Comparison of ENCODE assay signal across 12 mouse cellular contexts in the genomic region with DNA sequence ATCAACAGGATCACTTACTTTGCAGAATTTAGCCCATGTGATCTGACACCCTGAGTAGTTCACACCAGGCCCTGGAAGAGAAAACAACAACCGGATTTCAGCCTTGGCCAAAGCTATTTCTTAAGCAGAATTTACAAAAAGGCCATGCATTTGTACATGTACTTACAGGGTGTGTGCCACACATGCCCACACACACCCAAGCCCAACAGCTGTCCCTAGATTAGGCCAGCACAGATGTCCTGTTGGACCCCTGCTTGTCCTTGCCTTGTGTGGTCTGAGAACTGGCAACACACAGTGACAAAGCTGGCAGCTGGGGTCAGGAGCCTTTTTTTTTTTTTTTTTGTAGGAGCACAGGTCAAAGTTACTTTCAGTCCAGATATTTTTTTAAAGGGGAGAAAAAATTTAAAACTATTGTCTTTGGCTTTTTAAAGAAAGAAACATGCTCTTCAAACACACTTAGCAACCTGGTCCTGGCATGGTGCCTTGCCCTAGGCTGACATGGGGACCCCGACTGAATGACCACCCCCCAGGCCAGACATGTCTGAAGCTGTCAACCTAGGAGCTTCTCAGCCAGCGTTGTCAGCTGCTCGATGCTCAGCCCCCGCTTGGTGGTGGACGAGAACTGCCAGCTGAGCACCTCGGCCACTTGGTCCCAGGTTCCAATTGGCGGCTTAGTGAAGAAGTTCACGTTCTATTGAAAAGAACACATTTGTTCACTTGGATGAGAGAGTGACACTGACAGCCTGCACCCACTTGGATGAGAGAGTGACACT. TPM values are rescaled to one million over a fixed set of nuclear protein-coding genes. Genes with fewer than 3 reads are reported as not detected.
DNase-seq lines count a peak whose midpoint lies in the region; ATAC-seq and TF ChIP-seq lines count a peak whose summit lies in the region.
"Had no signal": no experiment of that assay in that cellular context is flagged by ENCODE, and none has a peak within 500 bp of the region (broad histone marks: within the 10 kb centered on the region; RNA-seq: fewer than 3 reads in every experiment).

No protein-coding gene starts in this region.

- H3K9ac ChIP-seq in embryonic facial prominence, embryonic 14.5 days (ENCODE audit: low read depth, low read length): no peak overlapping the region
- H3K9ac ChIP-seq in heart, embryonic 15.5 days: no peak overlapping the region
- H3K9ac ChIP-seq in midbrain, postnatal 0 days (replicated peaks; ENCODE audit: low read length, poor library complexity, severe bottlenecking): no peak overlapping the region
- no peak overlapping the region for H3K9ac ChIP-seq in midbrain, embryonic 15.5 days
- H3K9ac ChIP-seq: forebrain, embryonic 13.5 days; hindbrain, embryonic 15.5 days; kidney, embryonic 15.5 days; neural tube, embryonic 13.5 days had no signal

- H3K9me3 ChIP-seq in embryonic facial prominence, embryonic 14.5 days (ENCODE audit: control insufficient read depth, low read length): no peaks in the 10 kb centered on the region
- no peaks in the 10 kb centered on the region for H3K9me3 ChIP-seq in embryonic facial prominence, embryonic 10.5 days
- H3K9me3 ChIP-seq in heart, embryonic 15.5 days (replicated peaks): no peaks in the 10 kb centered on the region
- no peaks in the 10 kb centered on the region for H3K9me3 ChIP-seq in midbrain, postnatal 0 days (ENCODE audit: low read length)
- no peaks in the 10 kb centered on the region for H3K9me3 ChIP-seq in midbrain, embryonic 15.5 days
- H3K9me3 ChIP-seq: forebrain, embryonic 13.5 days; hindbrain, embryonic 15.5 days; kidney, embryonic 15.5 days; neural tube, embryonic 13.5 days had no signal

- ATAC-seq in embryonic facial prominence, embryonic 14.5 days (ENCODE audit: low read depth): peak; percentile 38; the same call in 1 of the 2 replicates
- ATAC-seq in heart, embryonic 15.5 days (replicated peaks; ENCODE audit: insufficient number of reproducible peaks, insufficient read depth, low FRiP score, low read depth): no peak
- ATAC-seq in midbrain, postnatal 0 days (ENCODE audit: low FRiP score): no peak
- ATAC-seq in midbrain, embryonic 15.5 days (replicated peaks): no peak
- no peak for ATAC-seq in erythroid progenitor cell, adult 5-6 weeks (replicated peaks; ENCODE audit: low FRiP score, poor library complexity, severe bottlenecking)

- peak; percentile 25 for DNase-seq in embryonic facial prominence, embryonic 14.5 days (ENCODE audit: low spot score)
- DNase-seq in embryonic facial prominence, embryonic 10.5 days (ENCODE audit: low spot score): no peak
- no peak for DNase-seq in heart, adult 8-10 months (ENCODE audit: low spot score)
- DNase-seq in midbrain, postnatal 0 days (ENCODE audit: low spot score): peak; percentile 44

- 70% methylated on average over 9 of the region's 9 CpGs for WGBS in embryonic facial prominence, embryonic 14.5 days
- 81% methylated on average over 9 of the region's 9 CpGs for whole genome bisulfite sequencing in embryonic facial prominence, embryonic 10.5 days
- 74% methylated on average over 9 of the region's 9 CpGs for WGBS in heart, embryonic 15.5 days
- 71% methylated on average over 9 of the region's 9 CpGs for WGBS in midbrain, postnatal 0 days
- 75% methylated on average over 9 of the region's 9 CpGs for WGBS in midbrain, embryonic 15.5 days

- TF ChIP-seq CTCF in midbrain, postnatal 0 days (IDR thresholded peaks at IDR 0.05): no peak

- no peak overlapping the region for H3K4me3 ChIP-seq in embryonic facial prominence, embryonic 14.5 days (ENCODE audit: low read depth, low read length)
- no peak overlapping the region for H3K4me3 ChIP-seq in embryonic facial prominence, embryonic 10.5 days
- H3K4me3 ChIP-seq in heart, embryonic 15.5 days: no peak overlapping the region
- H3K4me3 ChIP-seq in midbrain, postnatal 0 days (ENCODE audit: low read depth, low read length): no peak overlapping the region
- no peak overlapping the region for H3K4me3 ChIP-seq in midbrain, embryonic 15.5 days
- H3K4me3 ChIP-seq: forebrain, embryonic 13.5 days; hindbrain, embryonic 15.5 days; kidney, embryonic 15.5 days; neural tube, embryonic 13.5 days had no signal

- no peak overlapping the region for H3K4me2 ChIP-seq in embryonic facial prominence, embryonic 14.5 days (ENCODE audit: low read depth, low read length)
- peak overlapping the region; percentile 31; the same call in 1 of the 2 replicates for H3K4me2 ChIP-seq in heart, embryonic 15.5 days
- H3K4me2 ChIP-seq in midbrain, postnatal 0 days (ENCODE audit: low read depth, low read length, poor library complexity, severe bottlenecking): no peak overlapping the region
- no peak overlapping the region for H3K4me2 ChIP-seq in midbrain, embryonic 15.5 days
- H3K4me2 ChIP-seq: forebrain, embryonic 13.5 days; hindbrain, embryonic 15.5 days; midbrain, embryonic 11.5 days; neural tube, embryonic 13.5 days had no signal

- H3K27me3 ChIP-seq in embryonic facial prominence, embryonic 14.5 days (replicated peaks; ENCODE audit: control insufficient read depth, insufficient read depth, low read length): no peaks in the 10 kb centered on the region
- peaks cover 6% of the 10 kb centered on the region; the same call in 1 of the 2 replicates for H3K27me3 ChIP-seq in embryonic facial prominence, embryonic 10.5 days (replicated peaks; ENCODE audit: low read depth, poor library complexity, severe bottlenecking)
- no peaks in the 10 kb centered on the region for H3K27me3 ChIP-seq in heart, embryonic 15.5 days
- no peaks in the 10 kb centered on the region for H3K27me3 ChIP-seq in midbrain, postnatal 0 days (ENCODE audit: insufficient read depth, low read length)
- H3K27me3 ChIP-seq in midbrain, embryonic 15.5 days (replicated peaks): no peaks in the 10 kb centered on the region
- H3K27me3 ChIP-seq: forebrain, embryonic 13.5 days; hindbrain, embryonic 15.5 days; kidney, embryonic 15.5 days; neural tube, embryonic 13.5 days had no signal

- H3K27ac ChIP-seq in embryonic facial prominence, embryonic 14.5 days (replicated peaks; ENCODE audit: low read depth, low read length): no peak overlapping the region
- H3K27ac ChIP-seq in embryonic facial prominence, embryonic 10.5 days (replicated peaks): no peak overlapping the region
- H3K27ac ChIP-seq in heart, embryonic 15.5 days: no peak overlapping the region
- H3K27ac ChIP-seq in midbrain, postnatal 0 days (ENCODE audit: low read depth, low read length): no peak overlapping the region
- no peak overlapping the region for H3K27ac ChIP-seq in midbrain, embryonic 15.5 days
- H3K27ac ChIP-seq: forebrain, embryonic 13.5 days; hindbrain, embryonic 15.5 days; kidney, embryonic 15.5 days; neural tube, embryonic 13.5 days had no signal

- H3K4me1 ChIP-seq in embryonic facial prominence, embryonic 14.5 days (ENCODE audit: control insufficient read depth, insufficient read depth, low read length): no peaks in the 10 kb centered on the region
- peaks cover 10% of the 10 kb centered on the region for H3K4me1 ChIP-seq in embryonic facial prominence, embryonic 10.5 days
- H3K4me1 ChIP-seq in heart, embryonic 15.5 days (replicated peaks): peaks cover 29% of the 10 kb centered on the region
- H3K4me1 ChIP-seq in midbrain, postnatal 0 days (ENCODE audit: insufficient read depth, low read length): no peaks in the 10 kb centered on the region
- peaks cover 7% of the 10 kb centered on the region; the same call in 1 of the 2 replicates for H3K4me1 ChIP-seq in midbrain, embryonic 15.5 days

- peaks cover 62% of the 10 kb centered on the region for H3K36me3 ChIP-seq in embryonic facial prominence, embryonic 14.5 days (ENCODE audit: control insufficient read depth, insufficient read depth, low read length)
- no peaks in the 10 kb centered on the region; the same call in 1 of the 2 replicates for H3K36me3 ChIP-seq in embryonic facial prominence, embryonic 10.5 days (replicated peaks)
- peaks cover 41% of the 10 kb centered on the region for H3K36me3 ChIP-seq in heart, embryonic 15.5 days
- peaks cover 29% of the 10 kb centered on the region; the same call in 1 of the 2 replicates for H3K36me3 ChIP-seq in midbrain, postnatal 0 days (ENCODE audit: insufficient read depth, low read length)
- H3K36me3 ChIP-seq in midbrain, embryonic 15.5 days (replicated peaks): peaks cover 3% of the 10 kb centered on the region; the same call in 1 of the 2 replicates

RNA-seq across cellular contexts. Expression of gene Stat5a, which starts 35.2 kb away (rescaled TPM):
- 8.2 and 9.2 TPM in 2 replicates for polyA plus RNA-seq in embryonic facial prominence, embryonic 14.5 days (2014; fragmentation: Nextera tagmentation; extraction: Ambion mirVana)
- 1.7 and 1.9 TPM in 2 replicates for polyA plus RNA-seq in embryonic facial prominence, embryonic 10.5 days (2016; fragmentation: Nextera tagmentation; extraction: Ambion mirVana)
- polyA plus RNA-seq in heart, embryonic 15.5 days (2015; fragmentation: Nextera tagmentation; extraction: Ambion mirVana): 6.1 and 11.9 TPM in 2 replicates
- total RNA-seq in heart, adult 8-10 months (2022): 10 to 100 TPM; 16.5 to 26.5 (median 21.6) TPM
- 5.1 and 8.5 TPM in 2 replicates for total RNA-seq in midbrain, postnatal 0 days (2014; rRNA removed)
- 4.0 TPM in 2 replicates for polyA plus RNA-seq in midbrain, postnatal 0 days (2015; fragmentation: Nextera tagmentation; extraction: Ambion mirVana)
- polyA plus RNA-seq in midbrain, embryonic 15.5 days (2015; fragmentation: Nextera tagmentation; extraction: Ambion mirVana): 1.7 and 2.3 TPM in 2 replicates
- 3.2 and 7.5 TPM in 2 replicates for total RNA-seq in erythroid progenitor cell, adult 5-6 weeks (2015; ENCODE audit: low replicate concordance)
- 5.3 and 5.4 TPM in 2 replicates for total RNA-seq in erythroid progenitor cell, adult 5-6 weeks (2017; ENCODE audit: low replicate concordance)

RNA-seq across cellular contexts. Expression of gene Stat5b, which starts 43.8 kb away (rescaled TPM):
- 24.5 and 27.6 TPM in 2 replicates for polyA plus RNA-seq in embryonic facial prominence, embryonic 14.5 days (2014; fragmentation: Nextera tagmentation; extraction: Ambion mirVana)
- polyA plus RNA-seq in embryonic facial prominence, embryonic 10.5 days (2016; fragmentation: Nextera tagmentation; extraction: Ambion mirVana): 14.4 and 14.9 TPM in 2 replicates
- polyA plus RNA-seq in heart, embryonic 15.5 days (2015; fragmentation: Nextera tagmentation; extraction: Ambion mirVana): 25.3 and 34.6 TPM in 2 replicates
- total RNA-seq in heart, adult 8-10 months (2022): 10 to 100 TPM; 57.2 to 64.8 (median 62.7) TPM
- total RNA-seq in midbrain, postnatal 0 days (2014; rRNA removed): 22.5 and 25.6 TPM in 2 replicates
- polyA plus RNA-seq in midbrain, postnatal 0 days (2015; fragmentation: Nextera tagmentation; extraction: Ambion mirVana): 13.0 and 15.7 TPM in 2 replicates
- polyA plus RNA-seq in midbrain, embryonic 15.5 days (2015; fragmentation: Nextera tagmentation; extraction: Ambion mirVana): 20.4 and 20.5 TPM in 2 replicates
- total RNA-seq in erythroid progenitor cell, adult 5-6 weeks (2015; ENCODE audit: low replicate concordance): 5.9 and 10.1 TPM in 2 replicates
- 7.0 and 10.3 TPM in 2 replicates for total RNA-seq in erythroid progenitor cell, adult 5-6 weeks (2017; ENCODE audit: low replicate concordance)

RNA-seq across cellular contexts. Expression of gene Stat3, which starts 45.0 kb away (rescaled TPM):
- polyA plus RNA-seq in embryonic facial prominence, embryonic 14.5 days (2014; fragmentation: Nextera tagmentation; extraction: Ambion mirVana): 71.4 and 82.9 TPM in 2 replicates
- polyA plus RNA-seq in embryonic facial prominence, embryonic 10.5 days (2016; fragmentation: Nextera tagmentation; extraction: Ambion mirVana): 22.5 and 22.8 TPM in 2 replicates
- 50.6 and 60.8 TPM in 2 replicates for polyA plus RNA-seq in heart, embryonic 15.5 days (2015; fragmentation: Nextera tagmentation; extraction: Ambion mirVana)
- 100 to 1,000 TPM in 1 of 4 experiments, 10 to 100 TPM in 3; 76.6 to 108 (median 91.0) TPM for total RNA-seq in heart, adult 8-10 months (2022)
- 37.8 and 47.1 TPM in 2 replicates for total RNA-seq in midbrain, postnatal 0 days (2014; rRNA removed)
- polyA plus RNA-seq in midbrain, postnatal 0 days (2015; fragmentation: Nextera tagmentation; extraction: Ambion mirVana): 34.2 and 40.8 TPM in 2 replicates
- 35.8 and 37.9 TPM in 2 replicates for polyA plus RNA-seq in midbrain, embryonic 15.5 days (2015; fragmentation: Nextera tagmentation; extraction: Ambion mirVana)
- 31.0 and 31.4 TPM in 2 replicates for total RNA-seq in erythroid progenitor cell, adult 5-6 weeks (2015; ENCODE audit: low replicate concordance)
- 26.2 and 26.6 TPM in 2 replicates for total RNA-seq in erythroid progenitor cell, adult 5-6 weeks (2017; ENCODE audit: low replicate concordance)

Comparison
In these comparisons a context has a peak if more than half of its experiments do, and no peak if none do; other contexts are left out.
1. DNase-seq: peak in embryonic facial prominence, embryonic 14.5 days (single experiment) and midbrain, postnatal 0 days (single experiment); none in embryonic facial prominence, embryonic 10.5 days (single experiment) and heart, adult 8-10 months (single experiment).